Mouse (Mus musculus): ENCODE data around the gene Prkn.

DNA sequence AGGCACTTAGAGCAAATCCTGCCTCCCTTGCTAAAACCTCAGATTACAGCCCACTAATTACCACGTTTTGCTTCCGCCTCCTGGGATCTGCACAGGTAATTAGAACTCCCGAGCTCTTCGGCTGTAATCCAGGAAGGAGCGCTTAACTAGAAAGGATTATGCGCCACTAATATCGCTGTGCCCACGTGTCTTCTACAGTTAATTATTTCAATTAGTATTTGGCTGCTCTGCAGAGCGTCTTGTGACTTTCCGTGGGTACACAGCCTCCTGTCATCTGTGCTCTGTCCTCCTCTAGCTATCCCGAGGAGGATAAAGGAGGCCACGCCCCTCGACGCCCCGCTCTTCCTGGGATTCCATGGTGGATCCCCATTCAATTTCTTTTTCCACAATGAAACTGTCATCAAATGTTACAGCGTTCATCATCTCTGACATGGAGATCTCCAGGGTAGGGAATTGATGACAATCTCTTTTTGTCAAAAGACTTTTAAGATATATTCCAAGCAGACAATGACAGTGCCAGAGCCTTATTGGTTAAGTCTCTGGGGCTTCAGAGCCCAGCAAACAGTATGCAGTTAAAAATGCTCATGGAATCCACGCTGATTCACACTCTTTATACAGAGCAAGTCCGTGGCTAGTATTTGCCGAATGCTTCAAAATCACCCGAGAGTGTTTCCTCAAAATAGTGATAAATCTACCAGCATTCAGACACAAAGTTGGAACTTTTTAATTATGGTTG, 824.6 kb downstream of the Prkn start:
- TF ChIP-seq CTCF (IDR thresholded peaks at IDR 0.05; ENCODE audit: low read depth, low read length), result no peak
- no peak for TF ChIP-seq GATA2 (IDR thresholded peaks at IDR 0.05; ENCODE audit: borderline replicate concordance, low read depth, low read length)

All from G1E (cell line).